Mouse (Mus musculus) CH12.LX (cell line): ENCODE measurements at regions not wholly inside any gene's neighbourhood (a gene's known extent, or its start where the extent isn't known, plus 50 kb on each side); places are given as distances from the start of the nearest gene placed in this dataset.

Experiments
- DNase-seq: peaks from one replicate; pipeline ENCODE4 v3.0.0-alpha.2; 2013; ENCODE audit errors: extremely low read depth
- H3K27ac ChIP-seq: 2 replicates; pipeline ENCODE4 v1.5.1; 2012; ENCODE audit warnings: low read depth, mild to moderate bottlenecking, control low read depth, moderate library complexity; ENCODE audit not compliant: insufficient read depth
- H3K27me3 ChIP-seq: replicated peaks from 2 replicates; pipeline ENCODE3; 2012; ENCODE audit warnings: inconsistent platforms
- H3K36me3 ChIP-seq, 2 experiments: replicated peaks in 1 of 2; 2 replicates each; pipeline versions ENCODE3 to v1.6.1; 2012; ENCODE audit warnings: inconsistent platforms in 1 of 2, low read length in 1 of 2, mild to moderate bottlenecking in 1 of 2, mixed read lengths in 1 of 2, moderate library complexity in 1 of 2; ENCODE audit not compliant: control insufficient read depth in 1 of 2, insufficient read depth in 1 of 2
- H3K4me1 ChIP-seq, 2 experiments: 2 replicates each; pipeline ENCODE4 v1.6.1; 2012; ENCODE audit warnings: inconsistent platforms in 1 of 2, moderate library complexity in 1 of 2; ENCODE audit not compliant: insufficient read depth in 2 of 2, control insufficient read depth in 1 of 2
- H3K4me2 ChIP-seq: 2 replicates; pipeline ENCODE4 v1.6.1; 2012; ENCODE audit warnings: low read depth, mild to moderate bottlenecking, control low read depth; ENCODE audit not compliant: poor library complexity, insufficient read depth, severe bottlenecking
- H3K4me3 ChIP-seq, 3 experiments: fragments of 150-350 bp in 1 of 3; sonication (generic) in 1 of 3; replicated peaks in 1 of 3; 2 replicates each; pipeline versions ENCODE3 to v1.5.1; 2011 to 2012; ENCODE audit warnings: low read depth in 2 of 3, low read length in 2 of 3, mild to moderate bottlenecking in 2 of 3, moderate library complexity in 2 of 3, control low read depth in 1 of 3, improper control_type of control experiment in 1 of 3, inconsistent platforms in 1 of 3, mixed read lengths in 1 of 3; ENCODE audit not compliant: poor library complexity in 1 of 3
- H3K79me2 ChIP-seq: replicated peaks from 2 replicates; pipeline ENCODE4 v1.6.1; 2012; ENCODE audit warnings: mild to moderate bottlenecking, moderate library complexity; ENCODE audit not compliant: control insufficient read depth, poor library complexity, insufficient read depth, severe bottlenecking; ENCODE audit errors: extremely low read depth
- H3K9ac ChIP-seq: 2 replicates; pipeline ENCODE4 v1.6.1; 2012; ENCODE audit warnings: low read depth, mild to moderate bottlenecking, control low read depth, moderate library complexity; ENCODE audit not compliant: insufficient read depth
- H3K9me3 ChIP-seq: replicated peaks from 2 replicates; pipeline ENCODE3; 2012; ENCODE audit warnings: low read length, inconsistent platforms, mixed read lengths
- BHLHE40 ChIP-seq: IDR thresholded peaks from 2 replicates; pipeline ENCODE4 v1.6.1; 2011; ENCODE audit warnings: mild to moderate bottlenecking, low read depth, low read length, improper control_type of control experiment
- CHD1 ChIP-seq: IDR thresholded peaks from 2 replicates; pipeline ENCODE4 v1.6.1; 2012; ENCODE audit warnings: low read depth, low read length, improper control_type of control experiment, inconsistent platforms
- CHD2 ChIP-seq: IDR thresholded peaks from 2 replicates; pipeline ENCODE4 v1.6.1; 2011; ENCODE audit warnings: low read length, improper control_type of control experiment
- CTCF ChIP-seq, 2 experiments: IDR thresholded peaks in 1 of 2; conservative IDR thresholded peaks in 1 of 2; 2 replicates each; pipeline ENCODE4 v1.5.1; 2011 to 2012; ENCODE audit warnings: low read depth in 2 of 2, low read length in 2 of 2, improper control_type of control experiment in 1 of 2, inconsistent platforms in 1 of 2, mild to moderate bottlenecking in 1 of 2, moderate library complexity in 1 of 2
- ELF1 ChIP-seq: IDR thresholded peaks from 2 replicates; pipeline ENCODE4 v1.6.1; 2014; ENCODE audit warnings: low read depth, mild to moderate bottlenecking, inconsistent platforms, low read length, improper control_type of control experiment
- ETS1 ChIP-seq: conservative IDR thresholded peaks from 2 replicates; pipeline ENCODE4 v1.6.1; 2012; ENCODE audit warnings: low read depth, mild to moderate bottlenecking, inconsistent platforms, low read length, improper control_type of control experiment, moderate library complexity
- GABPA ChIP-seq: IDR thresholded peaks from 2 replicates; pipeline ENCODE4 v1.6.1; 2012; ENCODE audit warnings: low read depth, low read length, improper control_type of control experiment, inconsistent platforms; ENCODE audit not compliant: insufficient replicate concordance
- HCFC1 ChIP-seq: IDR thresholded peaks from 2 replicates; pipeline ENCODE4 v1.6.1; 2012; ENCODE audit warnings: low read depth, mild to moderate bottlenecking, inconsistent platforms, low read length, improper control_type of control experiment
- JUN ChIP-seq: IDR thresholded peaks from 2 replicates; pipeline ENCODE4 v1.6.1; 2011; ENCODE audit warnings: low read depth, mild to moderate bottlenecking, low read length, improper control_type of control experiment, moderate library complexity; ENCODE audit not compliant: insufficient read depth
- JUND ChIP-seq: conservative IDR thresholded peaks from 2 replicates; pipeline ENCODE4 v1.6.1; 2011; ENCODE audit warnings: low read depth, low read length, improper control_type of control experiment
- KAT2A ChIP-seq: IDR thresholded peaks from 2 replicates; pipeline ENCODE4 v1.6.1; 2012; ENCODE audit warnings: low read length, improper control_type of control experiment, inconsistent platforms; ENCODE audit not compliant: insufficient replicate concordance
- MAFK ChIP-seq: IDR thresholded peaks from 2 replicates; pipeline ENCODE4 v1.6.1; 2011; ENCODE audit warnings: low read length, improper control_type of control experiment; ENCODE audit not compliant: insufficient replicate concordance
- MAX ChIP-seq: IDR thresholded peaks from 2 replicates; pipeline ENCODE4 v1.6.1; 2011; ENCODE audit warnings: low read length, improper control_type of control experiment
- MAZ ChIP-seq: IDR thresholded peaks from 2 replicates; pipeline ENCODE4 v1.6.1; 2012; ENCODE audit warnings: low read depth, mild to moderate bottlenecking, inconsistent platforms, low read length, improper control_type of control experiment, moderate library complexity
- MEF2A ChIP-seq: IDR thresholded peaks from 2 replicates; pipeline ENCODE4 v1.6.1; 2014; ENCODE audit warnings: low read depth, mild to moderate bottlenecking, inconsistent platforms, low read length, improper control_type of control experiment, borderline replicate concordance
- MXI1 ChIP-seq: IDR thresholded peaks from 2 replicates; pipeline ENCODE4 v1.6.1; 2011; ENCODE audit warnings: mild to moderate bottlenecking, low read depth, low read length, improper control_type of control experiment
- MYC ChIP-seq: IDR thresholded peaks from 2 replicates; pipeline ENCODE4 v1.6.1; 2011; ENCODE audit warnings: low read depth, mild to moderate bottlenecking, improper control_type of control experiment, low read length
- PAX5 ChIP-seq: IDR thresholded peaks from 2 replicates; pipeline ENCODE4 v1.6.1; 2012; ENCODE audit warnings: low read length, inconsistent platforms, mixed read lengths
- POLR2A ChIP-seq: IDR thresholded peaks from 2 replicates; pipeline ENCODE4 v1.6.1; 2011; ENCODE audit warnings: low read depth, mild to moderate bottlenecking, improper control_type of control experiment, low read length
- POLR2AphosphoS2 ChIP-seq: IDR thresholded peaks from 2 replicates; pipeline ENCODE4 v1.6.1; 2011; ENCODE audit warnings: low read depth, low read length, improper control_type of control experiment
- RAD21 ChIP-seq: IDR thresholded peaks from 2 replicates; pipeline ENCODE4 v1.6.1; 2011; ENCODE audit warnings: low read depth, mild to moderate bottlenecking, low read length, improper control_type of control experiment, moderate library complexity
- RCOR1 ChIP-seq: conservative IDR thresholded peaks from 2 replicates; pipeline ENCODE4 v1.6.1; 2012; ENCODE audit warnings: low read depth, mild to moderate bottlenecking, inconsistent platforms, low read length, improper control_type of control experiment
- SIN3A ChIP-seq: IDR thresholded peaks from 2 replicates; pipeline ENCODE4 v1.6.1; 2012; ENCODE audit warnings: low read length, improper control_type of control experiment, inconsistent platforms
- TCF12 ChIP-seq: IDR thresholded peaks from 2 replicates; pipeline ENCODE4 v1.6.1; 2014; ENCODE audit warnings: low read depth, mild to moderate bottlenecking, inconsistent platforms, low read length, improper control_type of control experiment
- UBTF ChIP-seq: IDR thresholded peaks from 2 replicates; pipeline ENCODE4 v1.6.1; 2012; ENCODE audit warnings: low read depth, mild to moderate bottlenecking, inconsistent platforms, low read length, improper control_type of control experiment, moderate library complexity
- USF1 ChIP-seq: IDR thresholded peaks from 2 replicates; pipeline ENCODE4 v1.6.1; 2014; ENCODE audit warnings: low read depth, mild to moderate bottlenecking, inconsistent platforms, low read length, improper control_type of control experiment
- USF2 ChIP-seq: conservative IDR thresholded peaks from 2 replicates; pipeline ENCODE4 v1.6.1; 2011; ENCODE audit warnings: low read depth, low read length, improper control_type of control experiment
- ZNF384 ChIP-seq: IDR thresholded peaks from 2 replicates; pipeline ENCODE4 v1.6.1; 2012; ENCODE audit warnings: low read depth, low read length, improper control_type of control experiment, inconsistent platforms
- dilution Hi-C: fragments of 300-500 bp; cut with MboI; formaldehyde crosslinking; loops from 2 replicates; pipeline ENCODE4 v1.14.3; 2020; ENCODE audit warnings: low sequenced_read_pairs; ENCODE audit not compliant: extremely low pct_unique_long_range_greater_than_20kb, extremely low pct_ligation_motif_present
- in situ Hi-C: fragments of 300-500 bp; cut with MboI; formaldehyde crosslinking; loops from 3 replicates; pipeline ENCODE4 v1.14.3; 2019; ENCODE audit warnings: low sequenced_read_pairs, low pct_ligation_motif_present, low pct_unique_long_range_greater_than_20kb, mixed read lengths

DNA sequence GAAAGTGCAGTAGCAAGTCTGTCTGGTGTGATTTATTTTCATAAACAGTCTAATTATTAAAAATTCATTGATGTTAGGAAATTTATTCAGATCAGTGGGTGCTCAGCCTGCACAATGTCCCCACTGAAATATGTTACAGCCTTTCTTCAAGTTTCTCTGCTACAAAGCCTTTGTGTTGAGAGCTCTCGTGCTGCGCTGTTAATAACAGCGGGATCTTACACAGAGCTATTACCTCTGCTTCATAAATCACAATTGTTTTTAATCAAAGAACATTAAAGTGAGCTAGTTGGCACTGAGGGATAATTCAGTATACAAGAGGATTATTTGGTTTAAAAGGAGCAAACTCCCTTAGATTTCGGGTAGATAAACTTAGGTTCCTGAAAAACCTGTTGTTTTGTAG lies 85.7 kb upstream of the Vgll3 start:
- Histone ChIP-seq H3K36me3 (no peaks in the 10 kb centered on the region), H3K9me3 (no peaks in the 10 kb centered on the region), H3K27ac (no peak overlapping the region), H3K27me3 (no peaks in the 10 kb centered on the region), H3K4me1 (no peaks in the 10 kb centered on the region), H3K9ac (no peak overlapping the region), H3K79me2 (no peaks in the 10 kb centered on the region), H3K4me3 (no peak overlapping the region), H3K4me2 (no peak overlapping the region)
- DNase-seq: no peak
- in situ Hi-C loops: no loop called here
- dilution Hi-C loops: no loop called here
- no peak for TF ChIP-seq TCF12
- TF ChIP-seq HCFC1: no peak
- TF ChIP-seq MXI1: no peak
- TF ChIP-seq MEF2A: no peak
- no peak for TF ChIP-seq MYC
- TF ChIP-seq RAD21: no peak
- TF ChIP-seq USF2: no peak
- TF ChIP-seq JUN: no peak
- TF ChIP-seq CHD2: no peak
- no peak for TF ChIP-seq ELF1
- TF ChIP-seq CHD1: no peak
- TF ChIP-seq GABPA: no peak
- TF ChIP-seq UBTF: no peak

DNA sequence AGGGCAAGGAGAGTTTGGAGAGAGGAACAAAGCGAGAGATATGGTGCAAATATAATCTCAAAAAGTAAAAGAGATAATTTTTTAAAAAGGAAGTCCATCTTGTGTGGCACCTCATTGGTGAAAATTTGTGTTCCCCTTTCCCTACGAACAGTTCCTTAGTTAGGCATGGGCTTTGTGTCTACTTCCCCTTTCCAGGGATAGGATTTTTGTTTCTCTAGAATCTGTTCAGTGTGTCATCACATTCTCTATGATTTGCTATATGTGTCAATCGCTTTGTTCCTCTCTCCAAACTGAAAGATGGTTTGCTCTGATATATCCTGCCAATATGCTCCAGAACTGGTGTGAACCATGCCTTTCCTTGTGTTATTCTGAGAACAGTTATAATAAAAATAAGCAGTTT lies 75.4 kb upstream of the Vgll3 start:
- Histone ChIP-seq H3K4me2 (no peak overlapping the region), H3K9ac (no peak overlapping the region), H3K9me3 (peaks cover 9% of the 10 kb centered on the region), H3K79me2 (no peaks in the 10 kb centered on the region), H3K27me3 (no peaks in the 10 kb centered on the region), H3K27ac (no peak overlapping the region), H3K4me3 (no peak overlapping the region), H3K4me1 (no peaks in the 10 kb centered on the region), H3K36me3 (no peaks in the 10 kb centered on the region)
- no peak for DNase-seq
- no peak for TF ChIP-seq JUN
- TF ChIP-seq MAX: no peak
- TF ChIP-seq RCOR1: no peak
- TF ChIP-seq KAT2A: no peak
- no peak for TF ChIP-seq ELF1
- TF ChIP-seq POLR2A: no peak
- no peak for TF ChIP-seq ETS1
- no peak for TF ChIP-seq MXI1
- TF ChIP-seq CTCF (conservative IDR thresholded peaks at IDR 0.05 in 1 of 2, IDR thresholded peaks at IDR 0.05 in 1 of 2; ENCODE audit: low read depth in 2 of 2, low read length in 2 of 2): no peak
- no peak for TF ChIP-seq MAFK
- TF ChIP-seq PAX5: no peak
- no peak for TF ChIP-seq SIN3A
- no peak for TF ChIP-seq USF1
- TF ChIP-seq BHLHE40: no peak
- TF ChIP-seq JUND: no peak
- no peak for TF ChIP-seq CHD2
- TF ChIP-seq HCFC1: no peak
- TF ChIP-seq ZNF384: no peak
- no peak for TF ChIP-seq MAZ
- no peak for TF ChIP-seq POLR2AphosphoS2
- in situ Hi-C loops (no loop called here), dilution Hi-C loops (no loop called here)
